Mouse (Mus musculus) thymus, adult 2 months (tissue): ENCODE results near the gene Kcmf1. TPM values are rescaled to one million over a fixed set of nuclear protein-coding genes. Genes with fewer than 3 reads are reported as not detected.

Source experiments
- DNase-seq: peaks from one replicate; pipeline ENCODE4 v3.0.0; 2021
- H3K27ac ChIP-seq: fragments of 200-500 bp; 2 replicates; pipeline ENCODE4 v1.5.1; 2012; ENCODE audit warnings: low read length, control low read depth; ENCODE audit not compliant: control insufficient read depth, insufficient read depth
- H3K27me3 ChIP-seq: fragments of 200-500 bp; 2 replicates; pipeline ENCODE4 v1.6.1; 2012; ENCODE audit warnings: mild to moderate bottlenecking, low read length, moderate library complexity, mixed read lengths; ENCODE audit not compliant: control insufficient read depth, insufficient read depth
- H3K36me3 ChIP-seq: fragments of 200-500 bp; 2 replicates; pipeline ENCODE4 v1.6.1; 2012; ENCODE audit warnings: mild to moderate bottlenecking, low read length, moderate library complexity; ENCODE audit not compliant: control insufficient read depth, insufficient read depth
- H3K4me1 ChIP-seq: fragments of 200-500 bp; replicated peaks from 2 replicates; pipeline ENCODE4 v1.6.1; 2012; ENCODE audit warnings: low read length; ENCODE audit not compliant: control insufficient read depth, insufficient read depth
- H3K4me3 ChIP-seq: fragments of 200-500 bp; 2 replicates; pipeline ENCODE4 v1.5.1; 2012; ENCODE audit warnings: mild to moderate bottlenecking, low read length, control low read depth, moderate library complexity; ENCODE audit not compliant: control insufficient read depth, insufficient read depth
- CTCF ChIP-seq: fragments of 200-500 bp; IDR thresholded peaks from 2 replicates; pipeline ENCODE4 v1.5.1; 2012; ENCODE audit warnings: mild to moderate bottlenecking, control low read depth, low read length, moderate library complexity, borderline replicate concordance; ENCODE audit not compliant: control insufficient read depth, poor library complexity, insufficient read depth; ENCODE audit errors: extremely low read depth
- POLR2A ChIP-seq: fragments of 200-500 bp; IDR thresholded peaks from 2 replicates; pipeline ENCODE4 v1.6.1; 2012; ENCODE audit warnings: mild to moderate bottlenecking, low read length, control low read depth, moderate library complexity; ENCODE audit not compliant: control insufficient read depth, poor library complexity, insufficient read depth; ENCODE audit errors: extremely low read depth
- WGBS: fragments of 180-500 bp; shearing (Covaris S2); methylation state at CpG from one replicate; pipeline ENCODE4 v1.1.7; 2018; 5-methylcytosine and 5-hydroxymethylcytosine counted together
- polyA plus RNA-seq: library from polyadenylated mRNA; depleted of rRNA; stranded (reverse); fragments of >200 nt; gene quantifications from 2 replicates; pipeline ENCODE4 v1.2.3, GENCODE M21; 2012

The Kcmf1 gene
- polyA plus RNA-seq, 1 experiment, result 162 TPM

- WGBS, result 38% methylated on average over 1 of the region's 1 CpGs
- peaks cover 8% of the 10 kb centered on the region for H3K4me1 ChIP-seq
- no peak overlapping the region for H3K27ac ChIP-seq
These were observed 14.5 kb downstream of the Kcmf1 start for GRCm38 (mm10) chr6:72885268-72885667.

GRCm38 (mm10) chr6:72884767-72885166 lies 15.0 kb downstream of the Kcmf1 start:
- no peaks in the 10 kb centered on the region for H3K36me3 ChIP-seq
- H3K27me3 ChIP-seq, result no peaks in the 10 kb centered on the region
- DNase-seq, result no peak
- TF ChIP-seq CTCF (no peak), POLR2A (no peak)
- H3K4me3 ChIP-seq, result no peak overlapping the region
- H3K4me1 ChIP-seq, result peaks cover 8% of the 10 kb centered on the region
- H3K27ac ChIP-seq, result no peak overlapping the region
- WGBS, result 51% methylated on average over 3 of the region's 3 CpGs

More at GRCm38 (mm10) chr6:72885268-72885667, 14.5 kb downstream of the Kcmf1 start:
- no peaks in the 10 kb centered on the region for H3K27me3 ChIP-seq
- H3K36me3 ChIP-seq, result no peaks in the 10 kb centered on the region
- DNase-seq, result no peak
- no peak overlapping the region for H3K4me3 ChIP-seq
- no peak for TF ChIP-seq POLR2A
- TF ChIP-seq CTCF, result no peak

DNA sequence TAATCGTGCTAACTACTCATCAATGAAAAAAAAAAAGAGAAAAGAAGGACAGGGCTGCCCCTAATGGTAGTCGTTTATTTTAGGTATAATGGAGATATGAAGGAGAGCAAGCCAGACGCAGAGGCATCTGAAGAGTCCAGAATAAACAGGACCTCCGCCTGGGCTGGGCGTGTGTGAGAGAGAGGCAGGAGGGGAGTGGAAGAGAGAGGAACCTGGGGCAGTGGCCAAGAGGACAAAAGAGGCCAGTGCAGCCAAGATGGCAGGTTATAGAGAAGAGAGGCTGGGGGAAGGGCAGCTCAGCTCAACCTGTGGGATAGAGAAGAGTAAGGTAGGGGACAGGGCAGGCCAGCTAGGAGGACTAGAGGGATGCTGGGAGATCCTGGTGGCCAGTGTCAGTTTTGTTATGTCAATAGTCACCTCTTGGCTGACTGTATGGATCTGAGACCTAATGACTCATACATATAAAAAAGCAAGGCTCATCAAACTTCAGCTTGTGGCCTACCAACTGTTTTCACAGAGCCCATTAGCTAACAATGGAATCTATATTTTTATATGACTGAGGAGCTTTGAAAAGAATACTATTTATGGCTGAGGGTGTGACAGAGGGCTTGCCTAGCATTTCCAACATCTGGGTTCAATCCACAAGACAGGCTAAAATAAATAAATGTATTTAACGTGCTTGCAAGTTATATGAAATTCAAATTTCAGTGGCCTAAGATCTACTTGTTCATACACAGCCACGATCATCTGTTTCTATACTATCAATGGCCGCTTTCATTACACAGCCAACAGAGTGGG lies 16.9 kb downstream of the Kcmf1 start:
- H3K27ac ChIP-seq, result no peak overlapping the region

DNA sequence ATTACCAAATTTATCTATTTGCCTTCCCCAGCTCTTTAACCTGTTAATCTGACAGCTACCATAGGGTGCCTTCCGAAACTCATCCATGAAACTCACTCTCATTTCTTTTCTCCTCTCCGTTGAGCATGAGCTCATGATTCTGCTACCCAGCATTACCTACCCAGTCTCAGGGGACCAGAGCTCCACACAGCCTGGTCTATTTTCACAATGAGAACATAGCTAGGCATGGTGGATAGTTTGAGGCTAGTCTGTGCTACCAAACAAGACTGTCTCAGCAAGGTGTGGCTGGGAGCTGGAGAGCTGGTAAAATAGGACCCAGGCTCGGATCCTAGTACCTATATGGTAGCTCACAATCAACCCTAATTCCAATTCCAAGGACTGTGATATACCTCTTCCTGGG lies 17.6 kb downstream of the Kcmf1 start:
- Histone ChIP-seq H3K27ac (no peak overlapping the region), H3K36me3 (no peaks in the 10 kb centered on the region), H3K4me3 (no peak overlapping the region), H3K4me1 (peaks cover 8% of the 10 kb centered on the region), H3K27me3 (no peaks in the 10 kb centered on the region)
- DNase-seq, result no peak
- WGBS, result 92% methylated on average over 3 of the region's 3 CpGs
- no peak for TF ChIP-seq CTCF
- TF ChIP-seq POLR2A, result no peak

More for the DNA sequence above, 16.9 kb downstream of the Kcmf1 start:
- WGBS, result 94% methylated on average over 8 of the region's 8 CpGs
- no peak for DNase-seq
- TF ChIP-seq POLR2A (no peak), CTCF (no peak)
- peaks cover 8% of the 10 kb centered on the region for H3K4me1 ChIP-seq
- H3K4me3 ChIP-seq, result no peak overlapping the region
- H3K36me3 ChIP-seq, result no peaks in the 10 kb centered on the region
- no peaks in the 10 kb centered on the region for H3K27me3 ChIP-seq

DNA sequence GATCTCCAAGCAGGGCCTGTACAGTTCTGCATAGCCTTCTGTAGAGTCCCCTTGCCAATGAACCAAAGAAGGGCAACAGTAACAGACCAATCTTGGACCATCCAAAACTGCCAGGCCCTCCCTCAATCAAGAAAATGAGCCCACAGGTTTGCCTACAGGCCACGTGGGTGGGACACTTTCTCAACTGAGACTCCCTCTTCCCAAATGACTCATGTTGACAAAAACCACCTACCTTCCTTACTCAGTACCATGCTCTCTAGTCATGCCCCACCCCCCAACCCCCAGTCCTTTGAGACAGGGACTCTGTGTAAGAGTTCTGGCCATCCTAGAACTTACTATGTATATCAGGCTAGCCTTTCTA lies 18.2 kb downstream of the Kcmf1 start:
- no peaks in the 10 kb centered on the region for H3K27me3 ChIP-seq
- no peak for TF ChIP-seq POLR2A
- TF ChIP-seq CTCF, result no peak
- H3K4me1 ChIP-seq, result peaks cover 8% of the 10 kb centered on the region
- H3K36me3 ChIP-seq, result no peaks in the 10 kb centered on the region
- DNase-seq, result no peak
- no peak overlapping the region for H3K4me3 ChIP-seq
- no peak overlapping the region for H3K27ac ChIP-seq
- WGBS, result 10% methylated on average over 1 of the region's 1 CpGs

DNA sequence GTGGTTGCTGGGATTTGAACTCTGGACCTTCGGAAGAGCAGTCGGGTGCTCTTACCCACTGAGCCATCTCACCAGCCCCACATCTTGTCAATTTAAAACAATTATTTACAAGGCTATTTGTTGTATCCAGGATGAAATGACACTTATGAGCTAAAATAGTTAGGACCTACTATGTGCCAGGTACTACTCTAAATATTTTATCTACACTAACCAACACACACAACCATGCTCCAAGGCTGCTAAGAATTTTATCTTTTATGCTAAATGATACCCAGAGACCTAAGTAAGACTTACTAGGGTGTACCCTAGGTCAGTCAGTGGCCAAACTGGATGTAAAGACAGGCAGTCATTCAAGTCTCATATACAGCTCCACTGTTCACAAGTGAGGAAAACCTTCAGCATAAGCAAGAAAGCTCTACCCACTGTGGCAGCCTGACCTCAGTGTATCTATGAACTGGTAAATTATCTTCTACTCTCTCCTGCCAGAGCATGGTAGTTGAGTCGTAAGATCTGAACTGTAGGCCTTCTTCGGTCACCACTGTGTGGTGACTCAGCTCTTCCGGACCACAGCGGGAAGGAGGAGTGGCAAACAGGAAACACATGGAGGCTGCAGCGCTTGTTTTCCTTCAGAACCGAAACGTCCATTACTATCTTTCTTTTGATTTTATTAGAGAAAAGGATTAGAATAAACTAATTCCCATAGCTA lies 18.7 kb downstream of the Kcmf1 start:
- Histone ChIP-seq H3K27me3 (no peaks in the 10 kb centered on the region), H3K4me3 (no peak overlapping the region), H3K36me3 (no peaks in the 10 kb centered on the region), H3K27ac (no peak overlapping the region), H3K4me1 (peaks cover 7% of the 10 kb centered on the region)
- DNase-seq, result no peak
- TF ChIP-seq CTCF, result no peak
- TF ChIP-seq POLR2A, result no peak
- WGBS, result 30% methylated on average over 9 of the region's 9 CpGs
